Mouse (Mus musculus): ENCODE measurements around the gene Rin3. TPM values are rescaled to one million over a fixed set of nuclear protein-coding genes. Genes with fewer than 3 reads are reported as not detected.

Gene Rin3
- polyA plus RNA-seq, 1 experiment from 2014 or later: 17.7 TPM

- no peaks in the 10 kb centered on the region for H3K27me3 ChIP-seq (replicated peaks; ENCODE audit: insufficient read depth, low read length)
- DNase-seq (ENCODE audit: low spot score): peak; percentile 32
- H3K36me3 ChIP-seq (ENCODE audit: insufficient read depth, low read length): no peaks in the 10 kb centered on the region
- no peak for ATAC-seq
- H3K9ac ChIP-seq (replicated peaks; ENCODE audit: low read depth): no peak overlapping the region
- H3K27ac ChIP-seq (ENCODE audit: low read length): no peak overlapping the region; the same call in 1 of the 2 replicates
- TF ChIP-seq CTCF (IDR thresholded peaks at IDR 0.05) (no peak), EP300 (IDR thresholded peaks at IDR 0.05) (no peak)
- peaks cover 7% of the 10 kb centered on the region; the same call in 1 of the 2 replicates for H3K4me1 ChIP-seq (ENCODE audit: insufficient read depth, low read depth, low read length)
- H3K9me3 ChIP-seq (ENCODE audit: low read length): no peaks in the 10 kb centered on the region
- 0 out of 2 replicates have a peak overlapping the region, but pooled peaks have one; percentile 14 for H3K4me2 ChIP-seq (replicated peaks; ENCODE audit: low read depth, low read length)
- WGBS: 57% methylated on average over 10 of the region's 10 CpGs
- no peak overlapping the region for H3K4me3 ChIP-seq (ENCODE audit: low read depth, low read length)
Observed at GRCm38 (mm10) chr12:102436939-102437526, 154.2 kb downstream of the Rin3 start.

GRCm38 (mm10) chr12:102437952-102438351, 155.1 kb downstream of the Rin3 start:
- Histone ChIP-seq H3K36me3 (ENCODE audit: insufficient read depth, low read length) (no peaks in the 10 kb centered on the region), H3K27me3 (replicated peaks; ENCODE audit: insufficient read depth, low read length) (no peaks in the 10 kb centered on the region), H3K4me1 (ENCODE audit: insufficient read depth, low read depth, low read length) (peaks cover 7% of the 10 kb centered on the region; the same call in 1 of the 2 replicates), H3K4me3 (ENCODE audit: low read depth, low read length) (no peak overlapping the region; the same call in 1 of the 2 replicates), H3K27ac (ENCODE audit: low read length) (0 out of 2 replicates have a peak overlapping the region, but pooled peaks have one; percentile 9), H3K9me3 (ENCODE audit: low read length) (no peaks in the 10 kb centered on the region), H3K4me2 (replicated peaks; ENCODE audit: low read depth, low read length) (peak overlapping the region; percentile 83), H3K9ac (replicated peaks; ENCODE audit: low read depth) (no peak overlapping the region)
- 42% methylated on average over 5 of the region's 5 CpGs for WGBS
- DNase-seq (ENCODE audit: low spot score) (peak; percentile 64), ATAC-seq (peak; percentile 13)
- TF ChIP-seq CTCF (IDR thresholded peaks at IDR 0.05) (no peak), EP300 (IDR thresholded peaks at IDR 0.05) (no peak)

DNA sequence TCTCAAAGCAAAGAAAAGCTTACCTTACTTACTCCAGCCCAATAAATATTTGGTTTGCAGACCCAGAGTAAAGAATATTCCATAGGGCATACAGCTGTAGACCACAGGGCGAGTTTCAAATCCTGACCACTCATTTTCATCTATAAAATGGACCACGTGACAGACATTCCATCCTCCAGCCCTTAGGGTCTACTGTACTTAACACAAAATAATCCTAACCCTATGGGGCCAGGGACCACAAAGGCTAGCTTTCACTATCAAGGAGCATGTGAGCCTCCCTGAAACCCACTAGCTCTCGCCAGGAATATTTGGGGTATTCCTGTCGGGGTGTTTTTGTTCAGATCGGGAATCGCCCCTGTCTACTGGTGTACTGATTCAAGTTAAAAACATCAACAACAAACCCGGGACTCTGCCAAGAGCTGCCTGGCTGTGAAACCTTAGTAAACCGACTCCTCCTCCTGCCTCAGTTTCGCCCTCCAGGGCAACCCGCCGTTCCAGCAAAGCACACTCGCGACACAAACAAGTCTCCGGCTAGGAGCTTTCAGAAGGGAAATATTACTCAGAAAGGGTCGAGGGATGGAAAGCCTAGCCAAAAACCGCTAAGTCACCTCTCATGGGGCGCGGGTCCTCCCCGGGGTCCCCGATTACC, 156.3 kb downstream of the Rin3 start:
- 2% methylated on average over 20 of the region's 20 CpGs for WGBS
- H3K27ac ChIP-seq (ENCODE audit: low read length): peak overlapping the region; percentile 60; the same call in 1 of the 2 replicates

GRCm38 (mm10) chr12:102439632-102440023, 156.8 kb downstream of the Rin3 start, which contains the start of gene Lgmn:
Gene Lgmn, minus strand, starts transcription at chr12:102439813.
- DNase-seq (ENCODE audit: low spot score) (peak; percentile 99), ATAC-seq (peak; percentile 100)
- no peaks in the 10 kb centered on the region for H3K27me3 ChIP-seq (replicated peaks; ENCODE audit: insufficient read depth, low read length)
- H3K4me1 ChIP-seq (ENCODE audit: insufficient read depth, low read depth, low read length): peaks cover 7% of the 10 kb centered on the region; the same call in 1 of the 2 replicates
- H3K4me2 ChIP-seq (replicated peaks; ENCODE audit: low read depth, low read length): peak within 1 kb of the TSS; percentile 83
- H3K27ac ChIP-seq (ENCODE audit: low read length): peak within 1 kb of the TSS; percentile 60; the same call in 1 of the 2 replicates
- no peaks in the 10 kb centered on the region for H3K36me3 ChIP-seq (ENCODE audit: insufficient read depth, low read length)
- H3K9me3 ChIP-seq (ENCODE audit: low read length): no peaks in the 10 kb centered on the region
- 1% methylated on average over 28 of the region's 28 CpGs for WGBS
- peak within 1 kb of the TSS; percentile 68 for H3K4me3 ChIP-seq (ENCODE audit: low read depth, low read length)
- no peak for TF ChIP-seq EP300 (IDR thresholded peaks at IDR 0.05)
- peak; percentile 29 for TF ChIP-seq CTCF (IDR thresholded peaks at IDR 0.05)
- H3K9ac ChIP-seq (replicated peaks; ENCODE audit: low read depth): peak within 1 kb of the TSS; percentile 58

More for the DNA sequence above, 156.3 kb downstream of the Rin3 start:
- peak; percentile 12; the same call in 1 of the 2 replicates for ATAC-seq
- H3K9me3 ChIP-seq (ENCODE audit: low read length): no peaks in the 10 kb centered on the region
- TF ChIP-seq EP300 (IDR thresholded peaks at IDR 0.05) (no peak), CTCF (IDR thresholded peaks at IDR 0.05) (no peak)
- H3K27me3 ChIP-seq (replicated peaks; ENCODE audit: insufficient read depth, low read length): no peaks in the 10 kb centered on the region
- no peaks in the 10 kb centered on the region for H3K36me3 ChIP-seq (ENCODE audit: insufficient read depth, low read length)
- peaks cover 7% of the 10 kb centered on the region; the same call in 1 of the 2 replicates for H3K4me1 ChIP-seq (ENCODE audit: insufficient read depth, low read depth, low read length)
- peak overlapping the region; percentile 68 for H3K4me3 ChIP-seq (ENCODE audit: low read depth, low read length)
- DNase-seq (ENCODE audit: low spot score): no peak
- peak overlapping the region; percentile 83 for H3K4me2 ChIP-seq (replicated peaks; ENCODE audit: low read depth, low read length)
- peak overlapping the region; percentile 58 for H3K9ac ChIP-seq (replicated peaks; ENCODE audit: low read depth)

Other genes with a start within 250 kb of the Rin3 start
- gene Slc24a4, start 154.3 kb upstream of the Rin3 start, polyA plus RNA-seq (2015; fragmentation: Nextera tagmentation; extraction: Ambion mirVana): 10.2 and 10.7 TPM in 2 replicates
- gene Lgmn, start 156.8 kb downstream of the Rin3 start, polyA plus RNA-seq (2015; fragmentation: Nextera tagmentation; extraction: Ambion mirVana): 174 and 198 TPM in 2 replicates
- gene Golga5, start 186.1 kb downstream of the Rin3 start, polyA plus RNA-seq (2015; fragmentation: Nextera tagmentation; extraction: Ambion mirVana): 27.5 and 29.8 TPM in 2 replicates

All from lung, postnatal 0 days (tissue).